Mouse (Mus musculus) embryonic fibroblast, embryonic 13.5 days (primary cell): ENCODE results near the gene Lhx2. TPM values are rescaled to one million over a fixed set of nuclear protein-coding genes. Genes with fewer than 3 reads are reported as not detected.

Source experiments
- H3K27ac ChIP-seq: 2 replicates; pipeline ENCODE4 v1.5.1; 2012; ENCODE audit warnings: low read length, control low read depth, inconsistent platforms; ENCODE audit not compliant: insufficient read depth
- H3K4me1 ChIP-seq: 2 replicates; pipeline ENCODE4 v1.6.1; 2011; ENCODE audit warnings: low read length; ENCODE audit not compliant: control insufficient read depth, insufficient read depth
- H3K4me3 ChIP-seq: 2 replicates; pipeline ENCODE4 v1.5.1; 2011; ENCODE audit warnings: mild to moderate bottlenecking, control low read depth, low read length; ENCODE audit not compliant: insufficient read depth
- CTCF ChIP-seq: IDR thresholded peaks from 2 replicates; pipeline ENCODE4 v1.5.1; 2011; ENCODE audit warnings: mild to moderate bottlenecking, control low read depth, low read length, moderate library complexity, borderline replicate concordance; ENCODE audit not compliant: insufficient read depth
- POLR2A ChIP-seq: IDR thresholded peaks from 2 replicates; pipeline ENCODE4 v1.6.1; 2011; ENCODE audit warnings: low read depth, mild to moderate bottlenecking, control low read depth, low read length, moderate library complexity
- polyA plus RNA-seq: library from polyadenylated mRNA; stranded (reverse); fragments of >200 nt; gene quantifications from 2 replicates; pipeline ENCODE4 v1.2.4, GENCODE M21; 2011; ENCODE audit warnings: low read depth; ENCODE audit not compliant: missing spikeins, insufficient read length

Lhx2 gene
- polyA plus RNA-seq, 1 experiment: 1.0 TPM

GRCm38 (mm10) chr2:38380136-38381083, 41.3 kb downstream of the Lhx2 start:
- H3K4me3 ChIP-seq: no peak overlapping the region
- H3K27ac ChIP-seq: no peak overlapping the region
- H3K4me1 ChIP-seq: no peaks in the 10 kb centered on the region
- TF ChIP-seq CTCF (no peak), POLR2A (no peak)

- H3K27ac ChIP-seq: no peak overlapping the region
- H3K4me1 ChIP-seq: no peaks in the 10 kb centered on the region
- no peak overlapping the region for H3K4me3 ChIP-seq
- TF ChIP-seq CTCF: no peak
These were observed 48.6 kb downstream of the Lhx2 start for GRCm38 (mm10) chr2:38387568-38388262.

GRCm38 (mm10) chr2:38394977-38395868, 56.1 kb downstream of the Lhx2 start:
- no peak for TF ChIP-seq CTCF
- no peak for TF ChIP-seq POLR2A
- no peaks in the 10 kb centered on the region for H3K4me1 ChIP-seq
- no peak overlapping the region for H3K4me3 ChIP-seq
- H3K27ac ChIP-seq: no peak overlapping the region

DNA sequence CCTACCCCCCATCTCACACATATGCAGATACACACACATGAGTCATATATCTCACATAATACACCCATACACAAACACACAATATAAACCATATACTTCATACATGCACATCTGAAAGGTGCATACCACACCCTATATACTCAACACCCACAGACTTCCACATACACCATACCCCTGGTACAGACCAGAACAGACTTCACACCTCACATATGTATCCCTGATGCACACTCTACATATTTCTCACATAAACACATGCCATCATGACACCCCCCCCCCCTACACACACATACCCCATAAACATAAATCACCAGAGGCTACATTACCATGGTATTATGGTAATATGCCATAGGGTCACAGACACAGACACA, 56.8 kb downstream of the Lhx2 start:
- no peak for TF ChIP-seq CTCF
- TF ChIP-seq POLR2A: no peak
- Histone ChIP-seq H3K4me1 (no peaks in the 10 kb centered on the region), H3K4me3 (no peak overlapping the region), H3K27ac (no peak overlapping the region)

GRCm38 (mm10) chr2:38397306-38397705, 58.2 kb downstream of the Lhx2 start:
- TF ChIP-seq POLR2A: no peak
- no peak for TF ChIP-seq CTCF
- Histone ChIP-seq H3K27ac (no peak overlapping the region), H3K4me1 (no peaks in the 10 kb centered on the region), H3K4me3 (no peak overlapping the region)

GRCm38 (mm10) chr2:38397882-38398281, 58.8 kb downstream of the Lhx2 start:
- no peak overlapping the region for H3K27ac ChIP-seq
- no peak overlapping the region for H3K4me3 ChIP-seq
- TF ChIP-seq CTCF (no peak), POLR2A (no peak)
- no peaks in the 10 kb centered on the region for H3K4me1 ChIP-seq

- no peak for TF ChIP-seq POLR2A
- no peak for TF ChIP-seq CTCF
- Histone ChIP-seq H3K27ac (no peak overlapping the region), H3K4me3 (no peak overlapping the region), H3K4me1 (no peaks in the 10 kb centered on the region)
These were observed 63.5 kb downstream of the Lhx2 start for GRCm38 (mm10) chr2:38402611-38403010.

GRCm38 (mm10) chr2:38403231-38403630, 64.2 kb downstream of the Lhx2 start:
- H3K27ac ChIP-seq: no peak overlapping the region
- TF ChIP-seq CTCF (no peak), POLR2A (no peak)
- H3K4me3 ChIP-seq: no peak overlapping the region
- no peaks in the 10 kb centered on the region for H3K4me1 ChIP-seq

DNA sequence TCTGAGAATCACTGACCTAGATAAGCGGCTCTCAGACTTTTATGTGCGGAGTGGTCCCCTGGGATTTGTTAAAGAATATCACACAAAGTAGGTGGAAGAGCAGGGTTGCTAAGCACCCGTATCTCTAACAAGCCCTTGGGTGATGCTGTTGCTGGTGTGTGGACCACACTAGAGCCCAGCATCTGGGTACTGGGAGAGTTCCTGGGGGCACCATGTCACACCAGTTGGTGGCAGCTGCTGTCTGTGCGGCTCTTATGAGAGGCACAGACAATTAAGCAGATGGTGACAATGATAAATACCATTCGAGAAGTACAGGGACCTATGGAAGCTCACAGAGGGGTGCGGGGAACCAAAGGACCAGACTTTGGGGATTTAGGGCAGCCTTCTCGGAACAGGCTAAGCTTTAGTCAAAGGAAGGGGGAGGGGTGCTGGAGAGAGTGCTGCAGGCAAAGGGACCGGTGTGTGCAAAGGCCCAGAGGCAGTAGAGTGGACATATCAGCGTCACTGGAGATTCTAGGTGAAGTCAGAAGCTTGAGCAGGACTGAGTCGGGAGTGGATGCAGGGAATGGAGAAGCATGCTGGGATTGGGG, 65.0 kb downstream of the Lhx2 start:
- Histone ChIP-seq H3K27ac (no peak overlapping the region), H3K4me1 (no peaks in the 10 kb centered on the region), H3K4me3 (no peak overlapping the region)
- no peak for TF ChIP-seq CTCF
- no peak for TF ChIP-seq POLR2A
